ENCODE assay signal across 26 mouse cellular contexts in genomic region chr10:26939549-26939948, GRCm38 (mm10).
DNase-seq lines count a peak whose midpoint lies in the region; ATAC-seq and TF ChIP-seq lines count a peak whose summit lies in the region.
"Had no signal": no experiment of that assay in that cellular context is flagged by ENCODE, and none has a peak within 500 bp of the region (broad histone marks: within the 10 kb centered on the region; RNA-seq: fewer than 3 reads in every experiment).

No protein-coding gene starts in this region.

- WGBS in liver, embryonic 11.5 days, result 54% methylated on average over 1 of the region's 1 CpGs
- 33% methylated on average over 1 of the region's 1 CpGs for WGBS in stomach, postnatal 0 days
- WGBS in hindbrain, embryonic 10.5 days, result 62% methylated on average over 1 of the region's 1 CpGs

- no peaks in the 10 kb centered on the region for H3K4me1 ChIP-seq in liver, embryonic 11.5 days (replicated peaks; ENCODE audit: control insufficient read depth, insufficient read depth, low read length)
- no peaks in the 10 kb centered on the region for H3K4me1 ChIP-seq in stomach, postnatal 0 days (replicated peaks; ENCODE audit: control insufficient read depth, insufficient read depth)
- H3K4me1 ChIP-seq in hindbrain, embryonic 10.5 days (replicated peaks), result no peaks in the 10 kb centered on the region
- H3K4me1 ChIP-seq: embryonic facial prominence, embryonic 13.5 days; embryonic facial prominence, embryonic 15.5 days; forebrain, embryonic 10.5 days; forebrain, embryonic 12.5 days had no signal

- H3K36me3 ChIP-seq in liver, embryonic 11.5 days (ENCODE audit: control insufficient read depth, insufficient read depth, low read length), result no peaks in the 10 kb centered on the region
- no peaks in the 10 kb centered on the region for H3K36me3 ChIP-seq in stomach, postnatal 0 days (ENCODE audit: control insufficient read depth, insufficient read depth, low read length)
- no peaks in the 10 kb centered on the region for H3K36me3 ChIP-seq in hindbrain, embryonic 10.5 days
- H3K36me3 ChIP-seq: embryonic facial prominence, embryonic 13.5 days; embryonic facial prominence, embryonic 15.5 days; forebrain, embryonic 10.5 days; forebrain, embryonic 12.5 days; G1E had no signal

- DNase-seq in liver, result peak; percentile 4
- no peak for DNase-seq in liver, embryonic 11.5 days (ENCODE audit: low spot score)
- peak; percentile 12 for DNase-seq in 3T3-L1 (ENCODE audit: low read depth, low spot score)
- DNase-seq in R1 (ENCODE audit: low read depth, low spot score), result peak; percentile 87
- peak; percentile 15 for DNase-seq in stomach, postnatal 0 days (ENCODE audit: low spot score)
- DNase-seq in hindbrain, embryonic 10.5 days (ENCODE audit: low spot score), result no peak
- DNase-seq in right cerebral cortex, postnatal 4 days, result no peak
- DNase-seq: adrenal gland, adult 2 months; adrenal gland, postnatal 10 days; adrenal gland, postnatal 25 days; cerebellum, adult 11 months; cerebellum, adult 18-20 months; cerebellum, adult 8-10 months; cerebellum, adult 9-11 months; cerebellum, postnatal 14 days; cerebellum, postnatal 36 days; embryo, embryonic 11 days had no signal

- H3K27ac ChIP-seq in liver, embryonic 11.5 days (ENCODE audit: low read depth, low read length), result no peak overlapping the region
- no peak overlapping the region for H3K27ac ChIP-seq in stomach, postnatal 0 days (replicated peaks)
- H3K27ac ChIP-seq in hindbrain, embryonic 10.5 days, result no peak overlapping the region
- H3K27ac ChIP-seq: embryonic facial prominence, embryonic 13.5 days; embryonic facial prominence, embryonic 15.5 days; forebrain, embryonic 10.5 days; forebrain, embryonic 12.5 days had no signal

- H3K9ac ChIP-seq in liver, embryonic 11.5 days (ENCODE audit: low read depth, low read length), result no peak overlapping the region
- no peak overlapping the region for H3K9ac ChIP-seq in stomach, postnatal 0 days (ENCODE audit: low read length)
- H3K9ac ChIP-seq: embryonic facial prominence, embryonic 13.5 days; embryonic facial prominence, embryonic 15.5 days; forebrain, embryonic 12.5 days had no signal

- no peak for TF ChIP-seq CTCF in stomach, postnatal 0 days (IDR thresholded peaks at IDR 0.05; ENCODE audit: low read depth)

- no peak overlapping the region for H3K4me3 ChIP-seq in liver, embryonic 11.5 days (ENCODE audit: low read depth, low read length)
- H3K4me3 ChIP-seq in stomach, postnatal 0 days (ENCODE audit: low read depth, low read length), result no peak overlapping the region
- H3K4me3 ChIP-seq in hindbrain, embryonic 10.5 days, result no peak overlapping the region
- H3K4me3 ChIP-seq: embryonic facial prominence, embryonic 13.5 days; embryonic facial prominence, embryonic 15.5 days; erythroblast, embryonic 14.5 days; forebrain, embryonic 10.5 days; forebrain, embryonic 12.5 days had no signal

- no peak for TF ChIP-seq EP300 in stomach, postnatal 0 days (optimal IDR thresholded peaks at IDR 0.05)

- H3K9me3 ChIP-seq in liver, embryonic 11.5 days (ENCODE audit: control insufficient read depth, low read length), result no peaks in the 10 kb centered on the region
- H3K9me3 ChIP-seq in stomach, postnatal 0 days (ENCODE audit: control insufficient read depth, low read length), result no peaks in the 10 kb centered on the region
- no peaks in the 10 kb centered on the region for H3K9me3 ChIP-seq in hindbrain, embryonic 10.5 days
- H3K9me3 ChIP-seq: embryonic facial prominence, embryonic 13.5 days; embryonic facial prominence, embryonic 15.5 days; forebrain, embryonic 10.5 days; forebrain, embryonic 12.5 days; G1E had no signal

- ATAC-seq in liver, embryonic 11.5 days (replicated peaks; ENCODE audit: low FRiP score), result no peak
- ATAC-seq in stomach, postnatal 0 days (ENCODE audit: low FRiP score, low TSS enrichment), result peak; percentile 75
- ATAC-seq: forebrain, embryonic 14.5 days; forebrain, embryonic 16.5 days; Patski had no signal

- no peaks in the 10 kb centered on the region for H3K27me3 ChIP-seq in liver, embryonic 11.5 days (replicated peaks; ENCODE audit: control insufficient read depth, insufficient read depth, low read length)
- no peaks in the 10 kb centered on the region for H3K27me3 ChIP-seq in stomach, postnatal 0 days (ENCODE audit: control insufficient read depth, insufficient read depth, low read length)
- no peaks in the 10 kb centered on the region for H3K27me3 ChIP-seq in hindbrain, embryonic 10.5 days (ENCODE audit: insufficient read depth, poor library complexity, severe bottlenecking)
- H3K27me3 ChIP-seq: embryonic facial prominence, embryonic 13.5 days; embryonic facial prominence, embryonic 15.5 days; forebrain, embryonic 12.5 days; Patski had no signal

- no peak overlapping the region for H3K4me2 ChIP-seq in liver, embryonic 11.5 days
- no peak overlapping the region for H3K4me2 ChIP-seq in stomach, postnatal 0 days (replicated peaks; ENCODE audit: low read depth)
- H3K4me2 ChIP-seq: embryonic facial prominence, embryonic 13.5 days; embryonic facial prominence, embryonic 15.5 days; forebrain, embryonic 12.5 days had no signal

Comparison
In these comparisons a context has a peak if more than half of its experiments do, and no peak if none do; other contexts are left out.
1. DNase-seq: peak in liver (single experiment), 3T3-L1 (single experiment), R1 (single experiment) and stomach, postnatal 0 days (single experiment); none in liver, embryonic 11.5 days (single experiment), hindbrain, embryonic 10.5 days (single experiment) and right cerebral cortex, postnatal 4 days (single experiment).